Mouse (Mus musculus) G1E (cell line): ENCODE measurements around the gene Ldhal6b.

ENCODE experiments used
- CTCF ChIP-seq: IDR thresholded peaks from 2 replicates; pipeline ENCODE4 v1.5.1; 2012; ENCODE audit warnings: low read depth, low read length, inconsistent platforms, mixed read lengths
- GATA1 ChIP-seq: IDR thresholded peaks from 2 replicates; pipeline ENCODE4 v1.6.1; 2012; ENCODE audit warnings: borderline replicate concordance, low read length, inconsistent platforms, mixed read lengths
- POLR2AphosphoS5 ChIP-seq: IDR thresholded peaks from 2 replicates; pipeline ENCODE4 v1.6.1; 2012; ENCODE audit warnings: low read depth, low read length, inconsistent platforms; ENCODE audit not compliant: insufficient replicate concordance
- TAL1 ChIP-seq: conservative IDR thresholded peaks from 2 replicates; pipeline ENCODE4 v1.6.1; 2012; ENCODE audit warnings: low read depth, low read length, inconsistent platforms, mixed read lengths

DNA sequence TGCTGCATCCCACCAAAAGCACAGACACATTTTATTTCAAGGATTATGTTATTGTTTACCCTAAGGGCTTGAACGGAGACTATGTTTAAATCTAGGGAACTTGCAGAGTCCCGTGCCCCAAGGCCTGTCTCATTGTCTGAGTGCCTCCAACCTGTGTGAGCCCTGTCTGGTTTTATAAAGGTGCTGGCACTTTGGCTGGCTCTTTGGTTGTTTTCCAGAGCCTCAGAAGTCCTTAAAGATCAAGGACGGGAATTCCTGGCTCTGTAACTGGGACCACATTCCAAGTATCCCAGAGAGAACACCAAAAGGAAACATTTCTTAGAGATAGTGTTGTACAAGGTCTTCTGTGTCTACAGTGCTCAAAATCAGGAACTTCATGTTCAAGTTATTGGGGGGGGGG, 24.7 kb upstream of the Ldhal6b start:
- TF ChIP-seq CTCF (no peak), TAL1 (no peak), GATA1 (no peak), POLR2AphosphoS5 (no peak)
